Mouse (Mus musculus): Measurements from ENCODE around the gene Agpat2.

DNA sequence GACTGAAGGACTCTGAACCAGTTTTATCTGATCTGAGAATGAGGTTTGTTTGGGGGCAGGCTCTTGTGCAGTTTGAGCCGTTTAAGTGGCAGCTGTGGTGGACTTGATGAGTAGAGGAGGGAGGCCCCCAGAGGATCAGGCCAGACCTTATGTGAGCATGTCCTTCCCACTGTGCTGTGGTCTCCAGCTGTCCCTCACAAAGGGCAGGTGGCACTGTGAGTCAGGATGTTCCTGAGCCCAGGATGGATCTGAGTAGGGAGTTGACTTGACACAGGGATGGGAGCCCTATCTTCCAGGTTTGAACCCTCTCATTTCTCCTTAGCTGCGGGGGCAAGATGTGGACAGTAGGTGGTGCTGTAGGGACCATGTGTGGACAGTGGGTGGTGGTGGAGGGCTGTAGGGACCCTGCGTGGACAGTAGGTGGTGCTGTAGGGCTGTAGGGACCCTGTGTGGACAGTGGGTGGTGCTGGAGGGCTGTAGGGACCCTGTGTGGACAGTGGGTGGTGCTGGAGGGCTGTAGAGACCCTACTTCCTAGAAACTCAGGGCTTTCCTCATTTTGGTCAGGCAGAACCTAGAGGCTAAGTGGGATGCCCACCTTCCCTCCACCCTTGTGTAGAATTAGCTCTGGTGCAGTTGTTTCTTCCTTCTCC lies 42.6 kb upstream of the Agpat2 start:
- peak; percentile 99 for TF ChIP-seq CTCF (IDR thresholded peaks at IDR 0.05; ENCODE audit: low read depth, low read length)
- no peak for TF ChIP-seq POLR2AphosphoS5 (IDR thresholded peaks at IDR 0.05; ENCODE audit: insufficient replicate concordance, low read depth, low read length)
- no peak for TF ChIP-seq GATA1 (IDR thresholded peaks at IDR 0.05; ENCODE audit: borderline replicate concordance, low read length)
- TF ChIP-seq TAL1 (conservative IDR thresholded peaks at IDR 0.05; ENCODE audit: low read depth, low read length), result no peak
